In the genomic region with DNA sequence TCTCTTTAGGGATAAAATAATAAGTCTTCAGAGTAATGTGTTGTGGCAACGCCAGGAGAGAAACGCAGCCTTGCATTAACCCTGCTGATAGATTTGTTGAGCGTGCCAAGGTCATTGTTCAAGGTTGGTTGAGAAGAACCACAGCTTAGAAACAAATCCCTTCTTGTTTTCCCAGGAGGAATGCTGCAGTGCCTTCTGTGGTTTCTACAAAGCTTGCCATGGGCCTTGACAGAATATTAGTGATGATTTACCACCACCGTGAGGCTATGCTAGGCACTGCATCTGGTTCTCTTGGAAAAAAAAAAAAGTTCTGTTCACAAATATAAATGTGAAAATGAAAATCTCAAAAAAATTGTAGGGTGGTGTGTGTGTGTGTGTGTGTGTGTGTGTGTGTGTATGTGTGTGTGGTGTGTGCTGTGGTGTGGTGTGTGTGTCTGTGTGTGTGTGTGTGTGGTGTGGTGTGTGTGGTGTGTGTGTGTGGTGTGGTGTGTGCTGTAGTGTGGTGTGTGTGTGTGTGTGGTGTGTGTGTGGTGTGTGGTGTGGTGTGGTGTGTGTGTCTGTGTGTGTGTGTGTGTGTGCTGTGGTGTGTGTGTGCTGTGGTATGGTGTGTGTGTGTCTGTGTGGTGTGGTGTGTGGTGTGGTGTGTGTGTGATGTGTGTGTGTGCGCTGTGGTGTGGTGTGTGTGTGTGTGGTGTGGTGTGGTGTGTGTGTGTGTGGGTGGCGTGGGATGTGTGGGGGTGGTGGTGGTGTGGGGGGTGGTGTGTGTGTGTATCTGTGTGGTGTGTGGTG, we compare ENCODE assay signal across 9 mouse cellular contexts.
A peak's percentile ranks its signal among the peaks of the same experiment; 100 is the strongest.
DNase-seq lines count a peak whose midpoint lies in the region; ATAC-seq lines count a peak whose summit lies in the region.
"Had no signal": no experiment of that assay in that cellular context is flagged by ENCODE, and none has a peak within 500 bp of the region (broad histone marks: within the 10 kb centered on the region; RNA-seq: fewer than 3 reads in every experiment).

No protein-coding gene starts in this region.

- no peak overlapping the region for H3K4me3 ChIP-seq in forebrain, embryonic 16.5 days (replicated peaks; ENCODE audit: low read length)
- no peak overlapping the region for H3K4me3 ChIP-seq in hindbrain, embryonic 13.5 days
- no peak overlapping the region for H3K4me3 ChIP-seq in midbrain, embryonic 11.5 days (ENCODE audit: low read depth, low read length)
- H3K4me3 ChIP-seq in stomach, embryonic 15.5 days (replicated peaks), result no peak overlapping the region
- H3K4me3 ChIP-seq: limb, embryonic 15.5 days had no signal

- ATAC-seq in forebrain, embryonic 16.5 days, result peak; percentile 81
- ATAC-seq in hindbrain, embryonic 13.5 days (ENCODE audit: low FRiP score), result peak; percentile 69
- ATAC-seq in midbrain, embryonic 11.5 days (ENCODE audit: low FRiP score), result peak; percentile 63; the same call in 1 of the 2 replicates
- ATAC-seq in stomach, embryonic 15.5 days (ENCODE audit: insufficient read depth, low FRiP score, low read depth), result peak; percentile 72; the same call in 1 of the 2 replicates

- DNase-seq in gastrocnemius, adult 18-20 months (ENCODE audit: low spot score), result peak; percentile 55
- DNase-seq in gastrocnemius, postnatal 36 days, result no peak
- DNase-seq in cerebellum, adult 11-12 months, result peak; percentile 36
- peak; percentile 54 to 80 for DNase-seq in layer of hippocampus, postnatal 14 days (ENCODE audit: low spot score in 2 of 2)
- DNase-seq in midbrain, embryonic 11.5 days (ENCODE audit: low spot score, missing footprints), result peak; percentile 94

- H3K4me1 ChIP-seq in forebrain, embryonic 16.5 days (replicated peaks; ENCODE audit: control insufficient read depth, insufficient read depth, low read length), result peaks cover 2% of the 10 kb centered on the region; the same call in 1 of the 2 replicates
- H3K4me1 ChIP-seq in hindbrain, embryonic 13.5 days (replicated peaks), result peaks cover 10% of the 10 kb centered on the region
- H3K4me1 ChIP-seq in midbrain, embryonic 11.5 days (ENCODE audit: control insufficient read depth, insufficient read depth, low read length), result no peaks in the 10 kb centered on the region
- H3K4me1 ChIP-seq in stomach, embryonic 15.5 days, result no peaks in the 10 kb centered on the region
- H3K4me1 ChIP-seq: limb, embryonic 15.5 days had no signal

- H3K27ac ChIP-seq in forebrain, embryonic 16.5 days (ENCODE audit: low read length), result peak overlapping the region; percentile 66; the same call in 1 of the 2 replicates
- H3K27ac ChIP-seq in hindbrain, embryonic 13.5 days, result no peak overlapping the region; the same call in 1 of the 2 replicates
- no peak overlapping the region for H3K27ac ChIP-seq in midbrain, embryonic 11.5 days (ENCODE audit: low read depth, low read length)
- H3K27ac ChIP-seq in stomach, embryonic 15.5 days, result no peak overlapping the region
- H3K27ac ChIP-seq: limb, embryonic 15.5 days had no signal

- no peaks in the 10 kb centered on the region for H3K36me3 ChIP-seq in forebrain, embryonic 16.5 days (ENCODE audit: control insufficient read depth, insufficient read depth)
- no peaks in the 10 kb centered on the region for H3K36me3 ChIP-seq in hindbrain, embryonic 13.5 days
- no peaks in the 10 kb centered on the region for H3K36me3 ChIP-seq in midbrain, embryonic 11.5 days (ENCODE audit: control insufficient read depth, insufficient read depth, low read length)
- no peaks in the 10 kb centered on the region for H3K36me3 ChIP-seq in stomach, embryonic 15.5 days
- H3K36me3 ChIP-seq: limb, embryonic 15.5 days had no signal

- WGBS in forebrain, embryonic 16.5 days, result 22% methylated on average over 5 of the region's 6 CpGs
- 39% methylated on average over 6 of the region's 6 CpGs for WGBS in hindbrain, embryonic 13.5 days
- 16% methylated on average over 4 of the region's 6 CpGs for WGBS in midbrain, embryonic 11.5 days
- 21% methylated on average over 4 of the region's 6 CpGs for WGBS in stomach, embryonic 15.5 days

- H3K4me2 ChIP-seq in forebrain, embryonic 16.5 days (ENCODE audit: low read length), result peak overlapping the region; percentile 37
- H3K4me2 ChIP-seq in hindbrain, embryonic 13.5 days, result no peak overlapping the region
- H3K4me2 ChIP-seq in midbrain, embryonic 11.5 days, result no peak overlapping the region
- no peak overlapping the region for H3K4me2 ChIP-seq in stomach, embryonic 15.5 days
- H3K4me2 ChIP-seq: limb, embryonic 15.5 days had no signal

- H3K9ac ChIP-seq in forebrain, embryonic 16.5 days (replicated peaks; ENCODE audit: low read depth, low read length), result no peak overlapping the region
- H3K9ac ChIP-seq in hindbrain, embryonic 13.5 days, result no peak overlapping the region
- no peak overlapping the region for H3K9ac ChIP-seq in midbrain, embryonic 11.5 days (ENCODE audit: low read length)
- H3K9ac ChIP-seq in stomach, embryonic 15.5 days, result no peak overlapping the region
- H3K9ac ChIP-seq: limb, embryonic 15.5 days had no signal

- no peaks in the 10 kb centered on the region for H3K27me3 ChIP-seq in forebrain, embryonic 16.5 days (replicated peaks; ENCODE audit: control insufficient read depth, insufficient read depth, low read length)
- no peaks in the 10 kb centered on the region for H3K27me3 ChIP-seq in hindbrain, embryonic 13.5 days
- no peaks in the 10 kb centered on the region for H3K27me3 ChIP-seq in midbrain, embryonic 11.5 days (ENCODE audit: control insufficient read depth, insufficient read depth, low read length)
- H3K27me3 ChIP-seq in stomach, embryonic 15.5 days (replicated peaks), result no peaks in the 10 kb centered on the region
- H3K27me3 ChIP-seq: limb, embryonic 15.5 days had no signal

- intact Hi-C loops in gastrocnemius, postnatal 36 days (cut with DNase I), result loop anchor here (5.0 to 10.0 kb wide), 3 partner anchors 64 to 394 kb away; a partner anchor contains a TSS

- H3K9me3 ChIP-seq in forebrain, embryonic 16.5 days (ENCODE audit: control insufficient read depth, low read length), result no peaks in the 10 kb centered on the region
- H3K9me3 ChIP-seq in hindbrain, embryonic 13.5 days, result no peaks in the 10 kb centered on the region
- no peaks in the 10 kb centered on the region for H3K9me3 ChIP-seq in midbrain, embryonic 11.5 days (ENCODE audit: control insufficient read depth, low read length)
- no peaks in the 10 kb centered on the region for H3K9me3 ChIP-seq in stomach, embryonic 15.5 days
- H3K9me3 ChIP-seq: limb, embryonic 15.5 days had no signal

Comparison
In these comparisons a context has a peak if more than half of its experiments do, and no peak if none do; other contexts are left out.
1. DNase-seq: peak in gastrocnemius, adult 18-20 months (single experiment), cerebellum, adult 11-12 months (single experiment), layer of hippocampus, postnatal 14 days (2 of 2) and midbrain, embryonic 11.5 days (single experiment); none in gastrocnemius, postnatal 36 days (0 of 2).
2. Peak in every context shown above with its lines, with median percentiles within 50 percentile points of each other: ATAC-seq.